Mouse (Mus musculus) heart, postnatal 0 days (tissue): ENCODE measurements at regions not wholly inside any gene's neighbourhood (a gene's known extent, or its start where the extent isn't known, plus 50 kb on each side); places are given as distances from the start of the nearest gene placed in this dataset.

Experiments used
- CTCF ChIP-seq: IDR thresholded peaks from 2 replicates; pipeline ENCODE4 v1.5.1; 2016; ENCODE audit warnings: antibody characterized with exemption, control low read depth, low read depth
- EP300 ChIP-seq: IDR thresholded peaks from 2 replicates; pipeline ENCODE4 v1.6.1; 2016; ENCODE audit warnings: antibody characterized with exemption, low read depth

GRCm38 (mm10) chr5:111917643-111918252, 184.0 kb downstream of the Gm26897 start:
- TF ChIP-seq CTCF, result no peak
- no peak for TF ChIP-seq EP300
